In the genomic region with DNA sequence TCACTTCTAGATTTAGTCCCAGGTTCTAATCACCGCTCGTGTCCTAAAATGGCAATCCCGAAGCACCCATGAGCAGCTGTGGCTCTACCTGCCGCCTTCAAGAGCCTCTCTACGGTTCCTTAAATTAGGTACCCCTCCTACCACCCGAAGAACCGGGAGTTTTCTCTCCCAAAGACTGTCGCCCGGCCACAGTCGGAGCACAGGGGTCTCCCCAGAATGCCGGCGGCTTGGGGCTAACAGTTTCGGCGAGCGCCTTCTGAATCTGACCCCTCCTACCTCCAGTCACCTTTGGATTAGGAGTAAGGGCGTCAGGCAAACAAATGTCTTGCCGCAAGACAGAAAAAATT, we compare ENCODE assay signal across 8 mouse cellular contexts. TPM values are rescaled to one million over a fixed set of nuclear protein-coding genes. Genes with fewer than 3 reads are reported as not detected.
DNase-seq lines count a peak whose midpoint lies in the region; ATAC-seq and TF ChIP-seq lines count a peak whose summit lies in the region.

No protein-coding gene starts in this region.

- peak overlapping the region; percentile 97 for H3K4me3 ChIP-seq in left cerebral cortex, adult 2 months
- H3K4me3 ChIP-seq in embryonic facial prominence, embryonic 11.5 days (ENCODE audit: low read depth, low read length): peak overlapping the region; percentile 91
- peak overlapping the region; percentile 91 for H3K4me3 ChIP-seq in intestine, embryonic 14.5 days (ENCODE audit: low read depth, low read length)
- peak overlapping the region; percentile 91 for H3K4me3 ChIP-seq in midbrain, postnatal 0 days (ENCODE audit: low read depth, low read length)

- no peaks in the 10 kb centered on the region; the same call in 1 of the 2 replicates for H3K4me1 ChIP-seq in embryonic facial prominence, embryonic 11.5 days (ENCODE audit: control insufficient read depth, insufficient read depth, low read length)
- peaks cover 10% of the 10 kb centered on the region for H3K4me1 ChIP-seq in intestine, embryonic 14.5 days (replicated peaks; ENCODE audit: control insufficient read depth, insufficient read depth, low read length)
- H3K4me1 ChIP-seq in midbrain, postnatal 0 days (ENCODE audit: insufficient read depth, low read length): peaks cover 13% of the 10 kb centered on the region; the same call in 1 of the 2 replicates

- 3% methylated on average over 17 of the region's 17 CpGs for WGBS in embryonic facial prominence, embryonic 11.5 days
- 3% methylated on average over 17 of the region's 17 CpGs for WGBS in intestine, embryonic 14.5 days
- WGBS in midbrain, postnatal 0 days: 3% methylated on average over 17 of the region's 17 CpGs

- intact Hi-C loops in left cerebral cortex, adult 2 months (cut with DNase I): loop anchor here (2.0 kb wide), 1 partner anchor 69 kb away; a partner anchor contains a TSS
- intact Hi-C loops in left cerebral cortex, postnatal 10 days (cut with DNase I): no loop called here

- peak overlapping the region; percentile 97 for H3K27ac ChIP-seq in left cerebral cortex, adult 2 months
- H3K27ac ChIP-seq in embryonic facial prominence, embryonic 11.5 days (replicated peaks; ENCODE audit: low read depth, low read length): no peak overlapping the region
- H3K27ac ChIP-seq in intestine, embryonic 14.5 days (ENCODE audit: low read depth): no peak overlapping the region
- peak overlapping the region; percentile 91 for H3K27ac ChIP-seq in midbrain, postnatal 0 days (ENCODE audit: low read depth, low read length)

- H3K36me3 ChIP-seq in embryonic facial prominence, embryonic 11.5 days (replicated peaks; ENCODE audit: control insufficient read depth, insufficient read depth, low read depth, low read length): no peaks in the 10 kb centered on the region; the same call in none of the 2 replicates
- H3K36me3 ChIP-seq in intestine, embryonic 14.5 days (ENCODE audit: control insufficient read depth, insufficient read depth, low read length): peaks cover 22% of the 10 kb centered on the region
- H3K36me3 ChIP-seq in midbrain, postnatal 0 days (ENCODE audit: insufficient read depth, low read length): peaks cover 6% of the 10 kb centered on the region; the same call in 1 of the 2 replicates

- H3K9me3 ChIP-seq in embryonic facial prominence, embryonic 11.5 days (replicated peaks; ENCODE audit: control insufficient read depth, low read length): no peaks in the 10 kb centered on the region
- H3K9me3 ChIP-seq in intestine, embryonic 14.5 days (ENCODE audit: control insufficient read depth, low read length): no peaks in the 10 kb centered on the region
- H3K9me3 ChIP-seq in midbrain, postnatal 0 days (ENCODE audit: low read length): no peaks in the 10 kb centered on the region

- H3K9ac ChIP-seq in embryonic facial prominence, embryonic 11.5 days (replicated peaks; ENCODE audit: low read length): peak overlapping the region; percentile 82
- H3K9ac ChIP-seq in intestine, embryonic 14.5 days (ENCODE audit: low read length): peak overlapping the region; percentile 92
- H3K9ac ChIP-seq in midbrain, postnatal 0 days (replicated peaks; ENCODE audit: low read length, poor library complexity, severe bottlenecking): peak overlapping the region; percentile 90

- no peak for TF ChIP-seq CTCF in left cerebral cortex, adult 2 months (IDR thresholded peaks at IDR 0.05)
- no peak for TF ChIP-seq CTCF in midbrain, postnatal 0 days (IDR thresholded peaks at IDR 0.05)

- no peaks in the 10 kb centered on the region for H3K27me3 ChIP-seq in embryonic facial prominence, embryonic 11.5 days (ENCODE audit: control insufficient read depth, insufficient read depth, low read length)
- H3K27me3 ChIP-seq in intestine, embryonic 14.5 days (replicated peaks; ENCODE audit: control insufficient read depth, insufficient read depth, low read length): no peaks in the 10 kb centered on the region
- H3K27me3 ChIP-seq in midbrain, postnatal 0 days (ENCODE audit: insufficient read depth, low read length): no peaks in the 10 kb centered on the region

- no peak; the same call in 1 of the 2 replicates for ATAC-seq in embryonic facial prominence, embryonic 11.5 days (replicated peaks; ENCODE audit: insufficient number of reproducible peaks, low FRiP score, low TSS enrichment, low read depth)
- peak; percentile 40 for ATAC-seq in intestine, embryonic 14.5 days (replicated peaks; ENCODE audit: low FRiP score, low TSS enrichment, low read depth)
- peak; percentile 28; the same call in 1 of the 2 replicates for ATAC-seq in midbrain, postnatal 0 days (ENCODE audit: low FRiP score)

- no peak for DNase-seq in left cerebral cortex, adult 2 months (ENCODE audit: extremely low spot score in 1 of 2, low spot score in 2 of 2)
- DNase-seq in left cerebral cortex, postnatal 10 days (ENCODE audit: extremely low spot score in 1 of 2, low spot score in 2 of 2): no peak
- no peak for DNase-seq in embryonic facial prominence, embryonic 11.5 days (ENCODE audit: low spot score)
- DNase-seq in intestine, embryonic 14.5 days (ENCODE audit: low spot score): no peak
- DNase-seq in midbrain, postnatal 0 days (ENCODE audit: low spot score): no peak
- no peak for DNase-seq in layer of hippocampus, adult 11-12 months (ENCODE audit: low spot score)
- DNase-seq in urinary bladder, postnatal 25 days (ENCODE audit: low spot score): no peak
- no peak for DNase-seq in frontal cortex, postnatal 25 days (ENCODE audit: low spot score in 2 of 2)

- H3K4me2 ChIP-seq in embryonic facial prominence, embryonic 11.5 days (ENCODE audit: low read depth, low read length): peak overlapping the region; percentile 78
- peak overlapping the region; percentile 90 for H3K4me2 ChIP-seq in intestine, embryonic 14.5 days (ENCODE audit: low read length)
- H3K4me2 ChIP-seq in midbrain, postnatal 0 days (ENCODE audit: low read depth, low read length, poor library complexity, severe bottlenecking): peak overlapping the region; percentile 89

RNA-seq across cellular contexts. Expression of a gene that starts 0.3 kb away (rescaled TPM):
- total RNA-seq in left cerebral cortex, adult 2 months (2021): 100 to 1,000 TPM in 1 of 2 experiments, 10 to 100 TPM in 1; 95.1 to 104 TPM
- 100 to 1,000 TPM; 121 to 126 TPM for total RNA-seq in left cerebral cortex, postnatal 10 days (2021)
- polyA plus RNA-seq in embryonic facial prominence, embryonic 11.5 days (2014; fragmentation: Nextera tagmentation; extraction: Ambion mirVana): 87.4 and 89.5 TPM in 2 replicates
- 91.6 and 98.2 TPM in 2 replicates for polyA plus RNA-seq in intestine, embryonic 14.5 days (2014; fragmentation: Nextera tagmentation; extraction: Ambion mirVana)
- 69.8 and 80.3 TPM in 2 replicates for total RNA-seq in midbrain, postnatal 0 days (2014; rRNA removed)
- polyA plus RNA-seq in midbrain, postnatal 0 days (2015; fragmentation: Nextera tagmentation; extraction: Ambion mirVana): 74.3 and 76.7 TPM in 2 replicates

RNA-seq across cellular contexts. Expression of a gene that starts 22.8 kb away (rescaled TPM):
- total RNA-seq in left cerebral cortex, adult 2 months (2021): 10 to 100 TPM; 16.6 to 18.9 TPM
- 10 to 100 TPM; 19.9 to 23.2 TPM for total RNA-seq in left cerebral cortex, postnatal 10 days (2021)
- 41.9 and 49.6 TPM in 2 replicates for polyA plus RNA-seq in embryonic facial prominence, embryonic 11.5 days (2014; fragmentation: Nextera tagmentation; extraction: Ambion mirVana)
- 39.2 and 43.6 TPM in 2 replicates for polyA plus RNA-seq in intestine, embryonic 14.5 days (2014; fragmentation: Nextera tagmentation; extraction: Ambion mirVana)
- 10.7 and 14.0 TPM in 2 replicates for total RNA-seq in midbrain, postnatal 0 days (2014; rRNA removed)
- polyA plus RNA-seq in midbrain, postnatal 0 days (2015; fragmentation: Nextera tagmentation; extraction: Ambion mirVana): 7.8 and 8.2 TPM in 2 replicates

RNA-seq across cellular contexts. Expression of a gene that starts 23.1 kb away (rescaled TPM):
- total RNA-seq in left cerebral cortex, adult 2 months (2021): 10 to 100 TPM; 82.0 to 93.4 TPM
- 100 to 1,000 TPM; 107 to 112 TPM for total RNA-seq in left cerebral cortex, postnatal 10 days (2021)
- 455 and 466 TPM in 2 replicates for polyA plus RNA-seq in embryonic facial prominence, embryonic 11.5 days (2014; fragmentation: Nextera tagmentation; extraction: Ambion mirVana)
- polyA plus RNA-seq in intestine, embryonic 14.5 days (2014; fragmentation: Nextera tagmentation; extraction: Ambion mirVana): 241 and 252 TPM in 2 replicates
- 96.6 and 116 TPM in 2 replicates for total RNA-seq in midbrain, postnatal 0 days (2014; rRNA removed)
- polyA plus RNA-seq in midbrain, postnatal 0 days (2015; fragmentation: Nextera tagmentation; extraction: Ambion mirVana): 137 and 144 TPM in 2 replicates

RNA-seq across cellular contexts. Expression of a gene that starts 29.7 kb away (rescaled TPM):
- not detected for total RNA-seq in left cerebral cortex, adult 2 months (2021)
- not detected for total RNA-seq in left cerebral cortex, postnatal 10 days (2021)
- polyA plus RNA-seq in embryonic facial prominence, embryonic 11.5 days (2014; fragmentation: Nextera tagmentation; extraction: Ambion mirVana): not detected in 2 replicates
- polyA plus RNA-seq in intestine, embryonic 14.5 days (2014; fragmentation: Nextera tagmentation; extraction: Ambion mirVana): 0.77 TPM in 1 of 2 replicates, not detected in the other
- total RNA-seq in midbrain, postnatal 0 days (2014; rRNA removed): not detected in 2 replicates
- not detected in 2 replicates for polyA plus RNA-seq in midbrain, postnatal 0 days (2015; fragmentation: Nextera tagmentation; extraction: Ambion mirVana)

RNA-seq across cellular contexts. Expression of a gene that starts 41.6 kb away (rescaled TPM):
- total RNA-seq in left cerebral cortex, adult 2 months (2021): under 1 TPM; 0.47 to 0.57 TPM
- 1 to 10 TPM in 1 of 2 experiments, under 1 TPM in 1; 0.90 to 1.6 TPM for total RNA-seq in left cerebral cortex, postnatal 10 days (2021)
- 0.13 TPM in 1 of 2 replicates, not detected in the other for polyA plus RNA-seq in embryonic facial prominence, embryonic 11.5 days (2014; fragmentation: Nextera tagmentation; extraction: Ambion mirVana)
- 1.0 and 1.2 TPM in 2 replicates for polyA plus RNA-seq in intestine, embryonic 14.5 days (2014; fragmentation: Nextera tagmentation; extraction: Ambion mirVana)
- 0.38 TPM in 1 of 2 replicates, not detected in the other for total RNA-seq in midbrain, postnatal 0 days (2014; rRNA removed)
- polyA plus RNA-seq in midbrain, postnatal 0 days (2015; fragmentation: Nextera tagmentation; extraction: Ambion mirVana): 0.52 and 1.0 TPM in 2 replicates

Comparison
In these comparisons a context has a peak if more than half of its experiments do, and no peak if none do; other contexts are left out.
1. H3K27ac ChIP-seq: peak in left cerebral cortex, adult 2 months (single experiment) and midbrain, postnatal 0 days (single experiment); none in embryonic facial prominence, embryonic 11.5 days (single experiment) and intestine, embryonic 14.5 days (single experiment).
2. Peak in every context shown above with its lines, with median percentiles within 50 percentile points of each other: H3K4me3 ChIP-seq, H3K4me2 ChIP-seq and H3K9ac ChIP-seq.